Comparison of ENCODE assay signal across 12 mouse cellular contexts in genomic region chr2:61283829-61284601, GRCm38 (mm10).
DNase-seq lines count a peak whose midpoint lies in the region; ATAC-seq and TF ChIP-seq lines count a peak whose summit lies in the region.
"Had no signal": no experiment of that assay in that cellular context is flagged by ENCODE, and none has a peak within 500 bp of the region (broad histone marks: within the 10 kb centered on the region; RNA-seq: fewer than 3 reads in every experiment).

No protein-coding gene starts in this region.

- no peak for TF ChIP-seq EP300 in lung, postnatal 0 days (IDR thresholded peaks at IDR 0.05)

- TF ChIP-seq CTCF in lung, postnatal 0 days (IDR thresholded peaks at IDR 0.05) = no peak

- peaks cover 5% of the 10 kb centered on the region; the same call in 1 of the 2 replicates for H3K4me1 ChIP-seq in hindbrain, embryonic 14.5 days (replicated peaks; ENCODE audit: control insufficient read depth, insufficient read depth, low read length)
- no peaks in the 10 kb centered on the region for H3K4me1 ChIP-seq in hindbrain, embryonic 12.5 days
- H3K4me1 ChIP-seq in lung, postnatal 0 days (ENCODE audit: insufficient read depth, low read depth, low read length) = no peaks in the 10 kb centered on the region
- peaks cover 11% of the 10 kb centered on the region; the same call in 1 of the 2 replicates for H3K4me1 ChIP-seq in embryonic facial prominence, embryonic 15.5 days
- peaks cover 13% of the 10 kb centered on the region; the same call in 1 of the 2 replicates for H3K4me1 ChIP-seq in limb, embryonic 12.5 days (replicated peaks)
- H3K4me1 ChIP-seq in liver, embryonic 11.5 days (replicated peaks; ENCODE audit: control insufficient read depth, insufficient read depth, low read length) = no peaks in the 10 kb centered on the region

- DNase-seq in hindbrain, embryonic 14.5 days (ENCODE audit: low spot score) = peak; percentile 60
- peak; percentile 26 for DNase-seq in lung, postnatal 10 days
- DNase-seq in lung, postnatal 0 days (ENCODE audit: low spot score) = no peak
- DNase-seq in liver, embryonic 11.5 days (ENCODE audit: low spot score) = no peak
- no peak for DNase-seq in gastrocnemius, postnatal 10 days
- DNase-seq: adrenal gland, postnatal 14 days; right cerebral cortex, postnatal 14 days had no signal

- H3K9me3 ChIP-seq in hindbrain, embryonic 14.5 days (ENCODE audit: control insufficient read depth, low read length) = no peaks in the 10 kb centered on the region
- no peaks in the 10 kb centered on the region for H3K9me3 ChIP-seq in hindbrain, embryonic 12.5 days (replicated peaks)
- no peaks in the 10 kb centered on the region for H3K9me3 ChIP-seq in lung, postnatal 0 days (ENCODE audit: low read length)
- no peaks in the 10 kb centered on the region for H3K9me3 ChIP-seq in embryonic facial prominence, embryonic 15.5 days (replicated peaks)
- no peaks in the 10 kb centered on the region for H3K9me3 ChIP-seq in limb, embryonic 12.5 days
- H3K9me3 ChIP-seq in liver, embryonic 11.5 days (ENCODE audit: control insufficient read depth, low read length) = no peaks in the 10 kb centered on the region

- H3K36me3 ChIP-seq in hindbrain, embryonic 14.5 days (replicated peaks; ENCODE audit: control insufficient read depth, insufficient read depth) = no peaks in the 10 kb centered on the region
- no peaks in the 10 kb centered on the region for H3K36me3 ChIP-seq in hindbrain, embryonic 12.5 days
- no peaks in the 10 kb centered on the region for H3K36me3 ChIP-seq in lung, postnatal 0 days (ENCODE audit: insufficient read depth, low read length)
- no peaks in the 10 kb centered on the region for H3K36me3 ChIP-seq in embryonic facial prominence, embryonic 15.5 days
- no peaks in the 10 kb centered on the region for H3K36me3 ChIP-seq in limb, embryonic 12.5 days
- H3K36me3 ChIP-seq in liver, embryonic 11.5 days (ENCODE audit: control insufficient read depth, insufficient read depth, low read length) = no peaks in the 10 kb centered on the region

- ATAC-seq in hindbrain, embryonic 14.5 days (ENCODE audit: low FRiP score) = peak; percentile 40; the same call in 1 of the 2 replicates
- ATAC-seq in hindbrain, embryonic 12.5 days (ENCODE audit: low FRiP score) = no peak
- ATAC-seq in lung, postnatal 0 days = no peak
- no peak for ATAC-seq in embryonic facial prominence, embryonic 15.5 days (ENCODE audit: insufficient number of reproducible peaks, low FRiP score, low TSS enrichment, low read depth)
- peak; percentile 59; the same call in 1 of the 2 replicates for ATAC-seq in limb, embryonic 12.5 days (ENCODE audit: insufficient number of reproducible peaks, insufficient read depth, low FRiP score, low TSS enrichment, low read depth)
- ATAC-seq in liver, embryonic 11.5 days (replicated peaks; ENCODE audit: low FRiP score) = no peak
- ATAC-seq: Patski had no signal

- WGBS in hindbrain, embryonic 14.5 days = 59% methylated on average over 9 of the region's 9 CpGs
- WGBS in hindbrain, embryonic 12.5 days = 68% methylated on average over 9 of the region's 9 CpGs
- WGBS in lung, postnatal 0 days = 60% methylated on average over 9 of the region's 9 CpGs
- 50% methylated on average over 9 of the region's 9 CpGs for WGBS in embryonic facial prominence, embryonic 15.5 days
- WGBS in limb, embryonic 12.5 days = 29% methylated on average over 9 of the region's 9 CpGs
- 76% methylated on average over 9 of the region's 9 CpGs for WGBS in liver, embryonic 11.5 days

- H3K9ac ChIP-seq in hindbrain, embryonic 14.5 days = 0 out of 2 replicates have a peak overlapping the region, but pooled peaks have one; percentile 7
- H3K9ac ChIP-seq in hindbrain, embryonic 12.5 days = no peak overlapping the region
- H3K9ac ChIP-seq in lung, postnatal 0 days (replicated peaks; ENCODE audit: low read depth) = no peak overlapping the region
- no peak overlapping the region for H3K9ac ChIP-seq in embryonic facial prominence, embryonic 15.5 days
- no peak overlapping the region for H3K9ac ChIP-seq in limb, embryonic 12.5 days (replicated peaks)
- H3K9ac ChIP-seq in liver, embryonic 11.5 days (ENCODE audit: low read depth, low read length) = no peak overlapping the region

- no peak overlapping the region for H3K4me3 ChIP-seq in hindbrain, embryonic 14.5 days (replicated peaks; ENCODE audit: low read length)
- H3K4me3 ChIP-seq in hindbrain, embryonic 12.5 days = no peak overlapping the region
- H3K4me3 ChIP-seq in lung, postnatal 0 days (ENCODE audit: low read depth, low read length) = no peak overlapping the region
- no peak overlapping the region for H3K4me3 ChIP-seq in embryonic facial prominence, embryonic 15.5 days (replicated peaks)
- no peak overlapping the region for H3K4me3 ChIP-seq in limb, embryonic 12.5 days (replicated peaks)
- H3K4me3 ChIP-seq in liver, embryonic 11.5 days (ENCODE audit: low read depth, low read length) = no peak overlapping the region

- no peaks in the 10 kb centered on the region for H3K27me3 ChIP-seq in hindbrain, embryonic 14.5 days (ENCODE audit: control insufficient read depth, insufficient read depth, low read length)
- H3K27me3 ChIP-seq in hindbrain, embryonic 12.5 days = no peaks in the 10 kb centered on the region
- no peaks in the 10 kb centered on the region for H3K27me3 ChIP-seq in lung, postnatal 0 days (replicated peaks; ENCODE audit: insufficient read depth, low read length)
- H3K27me3 ChIP-seq in embryonic facial prominence, embryonic 15.5 days = no peaks in the 10 kb centered on the region
- H3K27me3 ChIP-seq in limb, embryonic 12.5 days = no peaks in the 10 kb centered on the region
- no peaks in the 10 kb centered on the region for H3K27me3 ChIP-seq in liver, embryonic 11.5 days (replicated peaks; ENCODE audit: control insufficient read depth, insufficient read depth, low read length)
- H3K27me3 ChIP-seq: Patski had no signal

- H3K4me2 ChIP-seq in hindbrain, embryonic 14.5 days (replicated peaks) = peak overlapping the region; percentile 36
- H3K4me2 ChIP-seq in hindbrain, embryonic 12.5 days (replicated peaks) = no peak overlapping the region
- H3K4me2 ChIP-seq in lung, postnatal 0 days (replicated peaks; ENCODE audit: low read depth, low read length) = no peak overlapping the region
- H3K4me2 ChIP-seq in embryonic facial prominence, embryonic 15.5 days (replicated peaks) = peak overlapping the region; percentile 8; the same call in 1 of the 2 replicates
- peak overlapping the region; percentile 40 for H3K4me2 ChIP-seq in limb, embryonic 12.5 days
- H3K4me2 ChIP-seq in liver, embryonic 11.5 days = no peak overlapping the region
- H3K4me2 ChIP-seq: heart, embryonic 11.5 days had no signal

- H3K27ac ChIP-seq in hindbrain, embryonic 14.5 days = no peak overlapping the region
- H3K27ac ChIP-seq in hindbrain, embryonic 12.5 days = no peak overlapping the region
- H3K27ac ChIP-seq in lung, postnatal 0 days (ENCODE audit: low read length) = no peak overlapping the region
- H3K27ac ChIP-seq in embryonic facial prominence, embryonic 15.5 days (replicated peaks) = no peak overlapping the region
- H3K27ac ChIP-seq in limb, embryonic 12.5 days = peak overlapping the region; percentile 57; the same call in 1 of the 2 replicates
- H3K27ac ChIP-seq in liver, embryonic 11.5 days (ENCODE audit: low read depth, low read length) = no peak overlapping the region

Comparison
In these comparisons a context has a peak if more than half of its experiments do, and no peak if none do; other contexts are left out.
1. ATAC-seq: peak in hindbrain, embryonic 14.5 days (single experiment) and limb, embryonic 12.5 days (single experiment); none in hindbrain, embryonic 12.5 days (single experiment), lung, postnatal 0 days (single experiment), embryonic facial prominence, embryonic 15.5 days (single experiment) and liver, embryonic 11.5 days (single experiment).
2. DNase-seq: peak in hindbrain, embryonic 14.5 days (single experiment) and lung, postnatal 10 days (single experiment); none in lung, postnatal 0 days (single experiment), liver, embryonic 11.5 days (single experiment) and gastrocnemius, postnatal 10 days (single experiment).
3. H3K4me2 ChIP-seq: peak in hindbrain, embryonic 14.5 days (single experiment), embryonic facial prominence, embryonic 15.5 days (single experiment) and limb, embryonic 12.5 days (single experiment); none in hindbrain, embryonic 12.5 days (single experiment), lung, postnatal 0 days (single experiment) and liver, embryonic 11.5 days (single experiment).